Mouse (Mus musculus): ENCODE data around the gene Aldh3b2. TPM values are rescaled to one million over a fixed set of nuclear protein-coding genes. Genes with fewer than 3 reads are reported as not detected.
A peak's percentile ranks its signal among the peaks of the same experiment; 100 is the strongest.

The Aldh3b2 gene
- total RNA-seq, 1 experiment from 2014 or later: 11.6 TPM

DNA sequence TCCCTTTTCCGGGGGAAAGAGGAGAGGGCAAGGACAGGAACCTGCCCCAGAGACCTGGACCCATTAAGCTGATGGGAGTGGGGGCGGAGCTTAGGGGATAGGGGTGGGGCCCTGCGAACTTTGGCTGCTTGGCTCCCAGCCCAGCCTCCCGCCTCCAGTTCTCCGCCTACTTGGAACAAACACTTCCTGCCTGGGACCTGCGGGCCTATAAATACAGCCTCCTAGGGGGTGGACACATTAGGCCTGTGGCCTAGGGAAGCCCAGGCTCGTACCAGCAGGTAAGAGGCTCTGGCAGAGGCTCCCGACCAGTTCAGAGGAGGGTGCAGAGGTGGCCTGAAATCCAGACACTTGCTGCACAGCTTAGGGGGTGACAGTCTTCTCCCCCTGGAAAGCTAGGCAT lies 14.2 kb downstream of the Aldh3b2 start, which contains the start of gene Acy3:
Acy3 (plus strand) TSS at position 237 of the 400 bp plus-strand sequence.
- peak; percentile 94 for DNase-seq

DNA sequence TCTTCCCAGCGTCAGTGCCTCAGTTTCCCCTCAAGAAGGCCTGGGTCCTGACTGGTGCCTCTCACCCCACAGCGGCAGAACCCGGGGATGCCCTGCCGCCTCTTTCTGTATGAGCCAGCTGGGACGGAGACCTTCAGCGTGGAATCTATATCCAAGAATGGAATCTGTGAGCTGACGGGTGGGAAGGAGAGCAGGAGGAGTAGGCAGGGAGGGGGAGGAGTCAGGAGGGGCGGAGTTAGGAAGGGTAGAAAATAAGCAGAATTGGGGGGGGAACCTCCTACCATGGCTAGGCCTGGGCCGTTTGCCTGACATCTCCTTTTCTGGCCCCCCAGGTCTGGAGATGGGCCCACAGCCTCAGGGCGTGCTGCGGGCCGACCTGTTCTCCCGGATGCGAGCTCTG lies 15.9 kb downstream of the Aldh3b2 start:
- DNase-seq: no peak

DNA sequence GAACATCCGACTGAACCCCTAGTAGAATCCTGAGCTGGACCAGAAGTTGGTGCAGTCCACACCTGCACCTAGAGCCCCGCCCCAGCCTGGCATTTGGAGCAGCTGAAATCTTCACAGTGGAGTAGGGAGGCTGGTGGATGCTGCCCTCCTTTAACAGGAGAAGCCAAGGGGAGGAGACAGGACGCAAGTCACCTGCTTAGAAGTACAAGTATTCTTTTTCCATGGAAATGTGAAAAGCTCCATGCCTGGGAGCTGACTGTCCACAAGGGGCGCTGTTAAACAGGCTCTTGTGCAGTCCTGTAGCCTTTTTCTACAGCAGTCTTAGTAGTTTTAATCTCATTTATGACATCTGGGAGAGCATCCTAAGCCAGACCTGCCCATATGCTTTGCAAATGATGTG lies 16.6 kb downstream of the Aldh3b2 start:
- no peak for DNase-seq

DNA sequence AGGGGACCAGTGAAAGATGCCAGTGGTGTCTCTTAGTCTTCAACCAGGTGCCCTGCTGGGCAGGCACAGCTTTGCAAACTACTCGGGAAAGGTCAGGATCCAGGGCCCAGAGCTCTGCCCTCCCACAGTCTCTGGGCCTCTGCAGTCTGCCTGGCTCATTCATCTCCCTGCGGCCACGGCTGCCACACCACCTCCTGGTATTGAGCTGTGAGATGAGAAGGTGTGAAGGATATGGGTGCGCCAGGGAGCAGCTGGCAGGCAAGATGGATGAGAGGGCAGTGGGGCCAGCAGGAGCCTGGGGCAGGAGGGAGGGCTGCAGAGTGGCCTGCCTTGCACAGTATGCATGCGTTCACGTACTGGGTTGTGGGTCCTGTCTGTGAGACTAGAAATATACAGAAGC lies 18.7 kb downstream of the Aldh3b2 start:
- no peak for DNase-seq

DNA sequence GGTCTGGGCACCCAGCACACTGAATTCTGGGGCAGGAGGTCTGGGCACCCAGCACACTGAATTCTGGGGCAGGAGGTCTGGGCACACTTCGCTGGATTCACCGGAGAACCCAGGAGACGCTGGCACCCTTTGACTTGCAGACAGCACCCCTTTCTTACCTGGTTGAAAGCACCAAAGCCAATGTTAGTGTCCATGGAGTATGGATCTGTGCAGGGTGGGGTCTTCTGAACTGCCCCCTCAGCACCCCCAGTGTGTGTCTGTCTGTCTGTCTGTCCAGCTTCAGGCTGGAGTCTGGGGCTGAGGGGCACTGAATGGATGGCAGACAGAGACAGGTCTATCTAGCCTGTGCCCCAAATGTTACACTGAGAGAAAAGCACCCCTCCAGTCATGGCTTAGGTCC lies 19.4 kb downstream of the Aldh3b2 start:
- no peak for DNase-seq

DNA sequence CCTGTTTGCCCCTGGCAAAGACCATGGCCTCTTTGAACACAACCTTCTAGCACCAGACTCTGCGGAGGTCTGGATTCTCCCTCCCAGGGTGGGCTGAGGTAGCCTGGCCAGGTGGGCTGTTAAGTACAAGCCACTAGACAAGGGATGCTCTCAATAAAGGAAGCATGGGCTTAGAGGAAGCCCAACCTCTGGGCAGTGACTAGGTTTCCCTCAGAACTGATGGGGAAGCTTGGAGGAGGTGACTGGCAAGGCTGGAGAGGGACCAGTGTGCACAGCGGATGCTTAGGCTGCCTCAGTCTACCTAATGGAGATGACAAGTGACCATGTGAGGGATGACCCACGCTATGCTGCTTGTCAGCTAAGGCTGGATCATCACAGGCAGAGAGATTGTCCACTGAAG lies 19.8 kb downstream of the Aldh3b2 start:
- DNase-seq: no peak

DNA sequence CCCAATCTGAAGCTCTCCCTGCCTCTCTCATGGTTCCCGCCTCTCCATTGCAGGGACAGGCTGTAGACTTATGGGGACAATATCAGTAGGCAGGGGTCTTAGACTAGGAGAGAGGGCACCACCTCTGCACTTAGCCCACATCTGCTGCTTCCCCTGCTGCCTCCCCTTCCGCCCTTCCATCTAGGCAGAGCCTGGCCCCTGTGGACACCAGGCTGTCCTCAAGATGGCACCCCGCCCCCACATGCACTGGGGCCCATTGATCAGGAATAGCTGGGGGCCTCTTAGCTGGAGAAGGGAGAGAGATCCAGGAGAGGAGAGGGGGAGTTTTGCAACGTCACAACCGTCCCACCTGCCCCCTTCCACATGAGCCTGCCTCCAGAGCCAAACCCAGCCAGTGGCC lies 20.3 kb downstream of the Aldh3b2 start, which contains the start of gene Tbx10:
Tbx10 (plus strand) TSS at position 337 of the 400 bp plus-strand sequence.
- no peak for DNase-seq

DNA sequence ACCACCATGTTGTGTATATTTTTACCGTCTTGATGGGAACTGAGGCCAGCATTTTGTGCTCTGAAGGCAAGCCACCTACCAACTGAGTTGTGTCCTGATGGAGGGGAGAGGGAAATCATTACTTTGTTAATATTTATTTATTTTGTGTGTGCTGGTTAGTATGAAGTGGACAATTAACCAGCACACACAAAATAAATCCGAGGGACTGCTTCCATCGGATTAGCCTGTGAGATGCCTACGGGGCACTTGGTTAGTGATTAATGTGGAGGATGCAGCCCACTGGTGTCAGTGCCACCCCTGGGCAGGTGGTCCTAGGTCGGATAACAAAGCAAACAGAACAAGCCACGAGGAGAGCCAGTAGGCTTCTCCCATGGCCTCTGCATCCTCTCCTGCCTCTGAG lies 22.8 kb downstream of the Aldh3b2 start:
- DNase-seq: no peak

DNA sequence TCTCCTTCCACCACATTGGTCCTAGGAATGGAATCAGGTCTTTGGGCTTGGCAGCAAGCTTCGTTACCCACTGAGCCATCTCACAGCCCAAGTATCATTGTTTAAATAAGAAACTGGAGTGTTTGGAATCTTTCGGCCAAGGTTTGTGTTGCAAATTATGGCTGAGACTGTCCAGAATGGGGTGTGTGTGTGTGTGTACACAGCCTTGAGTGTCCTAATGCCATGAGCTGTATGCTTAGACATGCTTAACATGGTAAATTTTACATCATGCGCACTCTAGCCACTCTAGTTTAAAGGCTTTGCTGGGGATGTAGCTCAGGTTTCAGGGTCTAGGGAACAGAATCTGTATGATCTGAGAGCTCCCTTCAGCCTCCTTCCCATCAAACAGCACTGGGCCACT lies 23.4 kb downstream of the Aldh3b2 start:
- DNase-seq: no peak

DNA sequence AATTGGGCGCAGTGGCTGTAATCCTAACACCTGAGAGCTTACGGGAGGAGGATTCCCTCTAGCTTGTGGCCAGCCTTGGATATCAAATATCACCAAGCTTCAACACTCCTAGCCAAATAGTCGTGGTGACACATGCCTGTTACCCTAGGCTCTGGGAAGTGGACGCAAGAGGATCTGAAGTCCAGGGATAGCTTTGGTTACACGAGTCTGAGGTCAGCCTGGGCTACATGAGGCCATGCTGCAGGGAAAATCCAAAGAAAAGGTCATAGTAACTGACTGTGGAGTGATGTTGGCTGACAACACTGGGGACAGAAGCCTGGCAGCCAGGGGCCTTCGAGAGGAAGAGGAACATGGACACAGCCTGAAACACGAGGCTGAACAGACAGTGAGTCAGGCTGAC lies 24.0 kb downstream of the Aldh3b2 start:
- DNase-seq: no peak

DNA sequence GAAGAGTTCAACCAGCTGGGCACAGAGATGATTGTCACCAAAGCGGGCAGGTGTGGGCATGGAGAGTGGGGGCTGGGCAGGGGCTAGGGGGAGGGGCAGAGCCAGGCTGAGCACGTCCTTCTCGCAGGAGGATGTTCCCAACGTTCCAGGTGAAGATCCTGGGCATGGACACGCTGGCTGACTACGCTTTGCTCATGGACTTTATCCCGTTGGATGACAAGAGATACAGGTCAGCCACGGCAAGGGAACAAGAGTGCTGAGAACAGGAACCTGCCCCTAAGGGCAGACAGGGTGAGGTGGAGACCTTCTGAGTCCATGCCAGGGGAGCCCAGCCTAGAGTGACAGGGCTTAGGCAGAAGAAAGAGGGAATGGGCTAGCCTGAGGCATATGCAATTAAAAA lies 24.6 kb downstream of the Aldh3b2 start:
- DNase-seq: no peak

DNA sequence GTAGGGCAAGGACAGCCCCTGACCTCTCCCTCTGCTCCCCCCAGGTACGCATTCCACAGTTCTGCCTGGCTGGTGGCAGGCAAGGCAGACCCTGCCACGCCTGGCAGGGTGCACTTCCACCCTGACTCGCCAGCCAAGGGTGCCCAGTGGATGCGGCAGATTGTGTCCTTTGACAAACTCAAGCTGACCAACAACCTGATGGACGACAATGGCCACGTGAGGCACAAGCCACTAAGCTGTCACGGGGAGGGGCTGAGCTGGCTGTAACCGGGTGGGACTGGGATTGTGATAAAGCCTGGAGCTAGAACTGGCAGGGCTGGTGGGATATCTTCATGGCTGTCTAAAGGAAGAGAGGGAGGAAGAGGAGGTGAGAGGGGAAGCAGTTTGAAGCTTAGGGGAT lies 25.1 kb downstream of the Aldh3b2 start:
- DNase-seq: no peak

DNA sequence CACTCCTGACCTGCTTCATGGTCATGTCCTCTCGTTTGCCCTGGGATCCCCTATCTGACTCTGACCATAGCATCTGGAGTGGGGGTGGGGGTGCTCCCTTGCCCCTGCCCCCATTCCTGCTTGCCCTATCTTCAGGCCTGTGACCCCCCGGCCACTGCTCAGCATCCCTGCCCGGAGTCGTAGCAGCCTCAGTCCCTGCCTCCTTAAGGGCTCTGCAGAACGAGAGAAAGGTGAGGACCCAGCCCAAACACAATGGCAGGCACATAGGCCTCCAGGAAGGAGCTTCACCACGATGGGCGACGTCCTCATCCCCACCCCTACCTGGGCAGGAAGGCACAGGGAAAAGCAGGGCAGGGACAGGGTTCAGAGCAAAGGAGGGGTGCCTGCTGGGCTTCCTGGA lies 26.2 kb downstream of the Aldh3b2 start:
- DNase-seq: no peak

DNA sequence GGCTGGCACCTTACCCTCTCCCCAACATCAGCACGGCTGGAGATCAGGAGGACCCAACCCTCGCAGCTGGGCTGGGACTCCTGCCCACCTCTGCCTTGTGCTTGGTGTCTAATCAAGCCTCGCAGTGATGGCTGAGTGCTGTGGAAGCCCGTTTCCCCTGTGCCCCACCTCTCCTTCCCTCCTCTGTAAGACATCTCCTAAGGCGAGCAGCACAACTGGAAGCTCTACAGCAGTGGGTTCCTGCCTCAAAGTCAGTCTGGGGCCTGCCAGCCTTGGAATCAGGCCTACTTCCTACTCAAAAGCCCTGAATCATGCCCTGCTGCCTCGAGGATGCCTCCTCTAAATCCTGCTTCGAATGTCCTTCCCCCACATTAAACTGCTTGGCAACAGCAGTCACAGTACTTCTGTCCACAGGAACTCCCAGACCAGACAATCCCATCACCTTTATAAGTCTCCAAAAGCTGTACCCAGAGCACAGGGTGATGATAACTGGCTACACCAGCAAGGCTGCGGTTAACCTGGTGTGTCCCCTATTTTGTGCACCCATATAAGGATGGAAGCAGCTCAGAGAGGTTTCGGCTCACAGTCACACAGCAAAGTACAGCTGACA lies 27.1 kb downstream of the Aldh3b2 start:
- DNase-seq: no peak

DNA sequence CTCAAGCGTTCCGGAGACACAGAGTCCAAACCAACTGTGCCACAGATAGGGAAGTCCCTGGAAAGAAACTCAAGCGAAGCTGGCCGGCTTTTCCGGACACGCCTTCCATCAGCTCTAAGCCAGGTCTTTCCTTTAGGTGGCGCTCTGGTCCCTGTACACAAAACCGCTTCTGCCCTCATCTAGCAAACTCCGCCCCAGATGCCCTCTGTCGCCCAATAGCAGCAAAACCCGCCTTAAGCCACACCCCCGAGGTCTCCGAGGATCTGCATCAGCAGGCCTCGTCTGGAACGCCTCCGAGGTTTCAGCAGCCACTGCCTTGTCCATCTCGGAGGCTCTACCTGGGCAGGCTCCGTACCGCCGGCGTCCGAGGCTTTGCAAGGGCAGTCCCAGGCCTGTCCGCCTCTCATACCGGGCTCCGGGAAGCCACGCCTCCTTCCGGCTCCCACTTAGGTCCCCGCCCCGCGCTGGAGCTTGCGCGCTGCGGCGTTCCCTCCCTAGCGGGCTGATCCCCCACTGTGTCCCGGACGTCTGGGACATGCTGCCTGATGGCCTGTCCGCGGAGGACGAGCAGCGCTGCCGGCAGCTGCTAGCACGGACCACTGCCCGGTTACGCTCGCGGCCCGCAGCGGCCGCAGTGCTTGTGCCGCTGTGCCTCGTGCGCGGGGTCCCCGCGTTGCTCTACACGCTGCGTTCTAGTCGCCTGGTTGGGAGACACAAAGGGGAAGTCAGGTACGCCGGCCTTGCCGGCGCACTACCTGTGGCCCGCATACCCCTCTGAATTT lies 28.2 kb downstream of the Aldh3b2 start, which contains the start of the genes Nudt8 and Gm49405:
Nudt8 (plus strand) TSS at position 462 of the 782 bp plus-strand sequence.
Gm49405 (plus strand) TSS at position 508 of the 782 bp plus-strand sequence.
- peak; percentile 96 for DNase-seq

DNA sequence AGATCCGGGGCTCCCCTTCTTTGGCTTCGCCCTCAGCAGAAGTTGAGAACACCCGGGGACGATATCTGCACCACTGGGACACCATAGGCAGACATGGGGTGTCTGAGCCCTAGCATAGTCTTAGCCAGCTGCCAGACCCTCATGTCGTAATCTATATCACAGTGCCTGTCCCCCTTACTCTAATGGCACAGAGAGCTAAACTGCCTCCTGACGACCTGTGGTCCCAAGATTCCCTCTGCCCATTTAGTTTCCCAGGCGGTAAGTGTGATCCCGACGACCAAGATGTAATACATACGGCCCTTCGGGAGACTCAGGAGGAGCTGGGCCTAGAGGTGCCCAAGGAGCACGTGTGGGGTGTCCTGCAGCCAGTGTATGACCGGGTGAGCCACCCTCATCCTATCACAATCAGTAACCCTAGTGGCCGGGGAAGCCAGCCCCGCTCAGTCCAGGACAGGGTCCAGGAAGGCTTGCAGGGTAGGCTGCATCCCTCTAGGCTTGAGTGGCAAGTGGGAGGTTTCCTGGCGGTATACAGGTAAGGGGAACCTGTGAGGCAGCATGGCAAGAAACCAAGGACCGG lies 28.9 kb downstream of the Aldh3b2 start:
- DNase-seq: no peak

DNA sequence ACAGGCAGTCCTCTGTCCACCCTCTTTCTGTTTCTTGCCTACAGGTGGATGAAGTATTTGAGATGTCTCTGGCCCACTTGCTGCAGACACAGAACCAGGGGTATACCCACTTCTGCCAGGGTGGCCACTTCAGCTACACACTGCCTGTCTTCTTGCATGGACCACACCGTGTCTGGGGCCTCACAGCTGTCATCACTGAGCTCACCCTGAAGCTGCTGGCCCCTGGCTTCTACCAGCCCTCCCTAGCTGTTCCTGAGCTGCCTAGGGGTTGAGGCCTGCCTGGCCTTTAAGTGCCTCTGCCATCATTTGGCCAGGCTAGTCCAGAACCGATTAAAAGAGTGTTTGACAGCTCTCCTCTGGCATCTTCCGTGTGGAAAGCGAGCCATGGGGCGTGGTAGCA lies 29.6 kb downstream of the Aldh3b2 start:
- DNase-seq: no peak

DNA sequence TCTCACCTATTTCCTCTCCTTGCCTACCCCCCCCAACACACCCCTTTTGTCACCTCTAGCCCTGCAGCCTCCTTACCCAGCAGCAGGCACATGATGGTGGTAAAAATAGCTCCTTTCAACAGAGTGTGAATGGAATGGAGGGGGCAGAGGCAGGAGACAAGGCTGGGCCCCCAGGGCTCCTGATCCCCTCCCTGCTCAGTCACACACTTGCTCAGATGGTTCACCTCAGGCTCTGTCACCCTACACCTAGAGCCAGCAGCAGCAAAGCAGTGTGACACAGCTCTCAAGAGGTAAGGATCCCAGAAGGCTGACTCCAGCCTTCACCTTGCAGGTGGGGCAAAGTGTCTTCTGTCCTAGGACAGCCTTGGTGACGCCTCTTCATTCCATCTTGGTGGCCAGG lies 31.0 kb downstream of the Aldh3b2 start, which contains the start of gene Doc2g:
Doc2g (plus strand) TSS at position 202 of the 400 bp plus-strand sequence.
- no peak for DNase-seq

DNA sequence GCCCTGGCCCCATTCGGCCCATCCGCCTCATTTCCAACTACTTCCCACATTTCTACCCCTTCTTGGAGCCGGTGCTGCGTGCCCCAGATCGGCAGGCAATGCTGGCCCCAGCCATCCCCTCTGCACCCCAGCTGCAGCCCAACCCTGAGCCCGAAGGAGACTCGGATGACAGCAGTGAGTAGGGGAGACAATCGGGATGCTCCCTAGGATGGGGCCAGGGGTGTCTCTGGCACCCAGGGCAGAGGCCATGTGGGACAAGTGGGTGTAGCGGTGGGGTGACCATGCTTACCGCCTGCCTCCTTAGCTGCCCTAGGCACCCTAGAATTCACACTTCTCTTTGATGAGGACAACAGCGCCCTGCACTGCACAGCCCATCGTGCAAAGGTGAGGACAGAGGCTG lies 31.5 kb downstream of the Aldh3b2 start:
- no peak for DNase-seq

DNA sequence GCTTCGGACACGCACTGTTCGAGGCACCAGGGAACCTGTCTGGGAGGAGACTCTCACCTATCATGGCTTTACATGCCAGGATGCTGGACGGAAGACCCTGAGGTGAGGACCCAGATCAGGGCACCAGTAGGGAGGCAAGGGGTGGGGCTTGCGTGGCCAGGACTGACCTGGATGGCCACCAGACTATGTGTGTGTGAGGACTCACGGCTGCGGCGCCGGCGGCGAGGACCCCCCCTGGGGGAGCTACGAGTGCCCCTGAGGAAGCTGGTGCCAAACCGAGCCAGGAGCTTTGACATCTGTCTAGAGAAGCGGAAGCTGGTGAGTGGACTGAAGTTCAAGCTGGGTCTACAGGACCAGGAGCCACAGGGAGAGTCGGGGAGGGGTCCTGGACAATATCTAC lies 32.2 kb downstream of the Aldh3b2 start:
- no peak for DNase-seq

DNA sequence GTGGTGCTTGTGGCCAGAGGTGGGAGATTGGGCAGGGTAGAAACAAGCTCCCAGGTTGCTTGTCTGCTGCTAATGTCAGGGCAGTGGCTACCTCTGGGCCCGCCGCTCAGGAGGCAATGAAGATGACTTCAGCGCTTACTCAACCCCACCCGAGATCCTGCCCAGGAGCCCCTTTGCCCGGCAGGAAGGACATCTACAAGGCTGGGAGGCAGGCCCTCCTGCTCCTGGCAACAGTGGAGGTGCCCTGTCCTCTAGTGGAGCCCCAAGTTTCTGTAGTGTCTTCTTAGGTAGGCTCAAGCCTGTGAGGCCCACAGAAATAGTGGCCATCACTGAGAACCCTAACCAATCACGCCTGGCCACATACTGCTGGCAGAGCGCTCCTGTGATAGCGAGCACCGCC lies 33.0 kb downstream of the Aldh3b2 start:
- no peak for DNase-seq

DNA sequence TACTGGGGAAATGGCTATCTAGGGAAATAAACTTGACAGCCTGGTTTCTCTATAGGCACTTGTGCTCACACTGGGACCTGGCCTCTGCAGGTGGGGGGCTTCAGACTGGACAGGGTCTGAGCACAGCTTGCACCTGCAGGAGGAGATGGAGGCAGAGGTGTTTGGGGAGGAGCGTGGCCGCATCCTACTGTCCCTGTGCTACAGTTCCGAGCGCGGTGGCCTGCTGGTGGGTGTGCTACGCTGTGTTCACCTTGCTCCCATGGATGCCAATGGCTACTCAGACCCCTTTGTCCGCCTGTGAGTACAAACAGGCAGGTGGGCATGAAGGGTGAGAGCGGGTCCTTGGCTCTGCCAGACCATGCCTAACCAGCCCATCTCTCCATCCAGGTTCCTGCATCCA lies 33.8 kb downstream of the Aldh3b2 start:
- DNase-seq: no peak

DNA sequence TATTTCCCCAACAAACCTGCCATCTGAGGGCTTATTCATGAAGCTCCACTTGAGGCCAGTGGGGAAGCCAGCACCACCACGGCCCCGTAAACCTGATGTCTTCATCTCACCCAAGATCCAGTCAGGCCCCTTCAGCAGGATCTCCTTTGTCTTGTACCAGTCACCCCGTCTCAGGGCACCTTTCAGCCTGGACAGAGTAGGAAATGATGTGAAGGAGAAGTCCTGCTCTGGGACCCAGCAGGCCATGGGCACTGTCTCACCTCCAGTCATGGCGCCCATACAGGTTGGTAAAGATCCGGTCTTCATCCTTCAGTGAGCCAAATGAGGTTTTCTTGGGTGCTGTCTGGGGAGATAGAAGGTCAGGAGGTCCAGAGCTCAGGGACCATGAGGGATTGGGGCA lies 39.0 kb downstream of the Aldh3b2 start:
- DNase-seq: no peak
